Mouse (Mus musculus): ENCODE measurements around the gene Paqr3. TPM values are rescaled to one million over a fixed set of nuclear protein-coding genes. Genes with fewer than 3 reads are reported as not detected.
A peak's percentile ranks its signal among the peaks of the same experiment; 100 is the strongest.

Gene Paqr3
- total RNA-seq, 2 experiments from 2014 or later, result 2.6 to 4.3 TPM

DNA sequence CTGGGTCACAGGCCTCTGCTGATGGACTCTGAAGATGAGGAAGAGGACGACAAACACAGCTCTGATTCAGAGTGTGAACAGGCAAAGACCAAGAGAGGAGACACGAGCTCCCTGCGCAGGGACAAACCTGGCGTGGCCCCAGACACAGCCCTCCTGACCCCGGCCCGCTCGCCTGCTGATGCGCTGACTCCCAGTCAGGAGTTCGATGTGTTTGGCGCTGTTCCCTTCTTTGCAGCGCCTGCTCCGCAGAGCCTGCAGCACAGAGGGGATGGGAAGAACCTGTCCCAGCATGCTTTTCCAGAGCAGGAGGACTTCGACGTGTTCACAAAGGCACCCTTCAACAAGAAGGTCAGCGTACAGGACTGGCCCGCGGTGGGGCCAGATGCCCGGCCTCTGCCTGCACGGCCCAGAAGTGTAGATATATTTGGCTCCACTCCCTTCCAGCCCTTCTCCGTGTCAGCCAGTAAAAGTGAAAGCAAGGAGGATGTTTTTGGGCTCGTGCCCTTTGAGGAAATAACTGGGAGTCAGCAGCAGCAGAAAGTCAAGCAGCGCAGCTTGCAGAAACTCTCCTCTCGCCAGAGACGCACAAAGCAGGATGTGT, 24.3 kb downstream of the Paqr3 start:
- ATAC-seq (replicated peaks; ENCODE audit: low FRiP score, low TSS enrichment, poor library complexity, severe bottlenecking), result no peak

DNA sequence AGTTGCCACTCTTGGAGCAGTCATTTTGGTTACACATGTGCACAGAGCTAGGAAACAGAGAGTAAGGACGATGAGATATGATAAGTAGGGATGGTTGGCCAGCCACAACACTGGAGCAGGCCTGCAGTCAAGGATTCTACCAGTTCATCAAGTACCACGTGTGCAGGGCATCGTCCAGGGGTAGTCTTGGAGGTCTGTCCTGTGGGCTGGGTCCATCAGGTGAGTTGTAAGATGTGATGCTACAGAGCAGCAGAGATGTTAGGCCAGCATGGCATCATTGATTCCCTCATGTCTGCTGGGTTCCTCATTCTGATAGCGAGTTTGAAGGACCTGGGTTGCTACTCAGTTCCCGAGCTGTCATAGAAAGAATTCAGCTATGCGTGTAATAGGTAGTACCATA, 26.3 kb downstream of the Paqr3 start:
- no peak for ATAC-seq (replicated peaks; ENCODE audit: low FRiP score, low TSS enrichment, poor library complexity, severe bottlenecking)

DNA sequence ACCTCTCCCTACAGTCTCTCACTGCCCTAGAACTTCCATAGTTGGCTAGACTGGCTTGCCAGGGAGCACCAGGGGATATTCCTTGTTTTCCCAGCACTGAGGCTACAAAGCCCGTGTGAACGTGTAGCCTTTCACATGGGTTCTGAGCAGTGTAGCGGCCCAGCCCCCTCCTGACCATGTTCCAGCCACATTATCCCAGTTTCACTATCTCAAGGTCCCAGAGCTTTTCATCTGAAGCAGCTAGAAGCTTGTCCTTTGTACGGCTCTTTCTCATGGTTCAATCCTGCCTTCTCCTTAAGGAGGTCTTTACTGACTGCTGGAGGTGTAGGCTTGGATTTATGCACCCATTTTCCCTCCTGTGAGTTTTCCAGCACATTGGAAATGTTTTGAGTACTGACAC, 26.9 kb downstream of the Paqr3 start:
- ATAC-seq (replicated peaks; ENCODE audit: low FRiP score, low TSS enrichment, poor library complexity, severe bottlenecking), result no peak

DNA sequence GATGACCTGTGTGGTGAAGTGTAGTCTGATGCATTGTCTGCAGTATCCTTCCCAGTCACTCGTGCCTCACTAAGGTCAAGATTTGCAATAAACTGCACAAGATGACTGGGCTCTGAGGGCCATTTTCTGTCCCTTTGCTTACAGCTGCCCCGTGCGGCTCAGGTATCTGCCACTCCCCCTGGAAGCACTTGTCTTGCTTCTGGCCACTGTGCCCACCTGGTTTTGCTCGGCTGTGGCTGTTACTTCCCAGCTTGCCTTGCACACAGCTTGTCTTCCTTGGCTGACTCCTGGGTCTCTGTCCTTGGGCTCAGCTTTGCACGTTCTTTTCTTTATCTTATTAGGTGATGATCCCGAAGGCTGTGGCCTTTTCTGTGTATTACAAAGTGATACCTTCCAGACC, 27.7 kb downstream of the Paqr3 start:
- no peak for ATAC-seq (replicated peaks; ENCODE audit: low FRiP score, low TSS enrichment, poor library complexity, severe bottlenecking)

DNA sequence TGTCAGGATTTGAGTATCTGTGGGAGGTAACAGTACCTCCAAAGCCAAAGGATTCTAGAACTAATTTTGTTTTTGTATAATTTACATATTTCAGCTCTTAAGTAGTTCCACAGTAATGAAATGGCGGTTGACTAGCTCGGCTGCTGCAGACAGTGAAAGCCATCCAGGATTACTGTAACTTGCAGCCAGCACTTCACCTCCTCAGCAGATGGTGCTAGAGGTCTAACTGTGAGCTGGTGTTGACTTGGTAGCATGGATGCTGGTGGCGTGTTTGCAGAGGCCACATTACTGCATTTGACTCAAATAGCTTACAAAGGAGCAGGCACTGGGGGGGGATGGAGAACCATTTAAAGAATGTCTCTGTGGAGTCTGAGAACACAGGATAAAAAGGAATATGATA, 29.9 kb downstream of the Paqr3 start:
- ATAC-seq (replicated peaks; ENCODE audit: low FRiP score, low TSS enrichment, poor library complexity, severe bottlenecking), result 0 out of 2 replicates have a peak, but pooled peaks have one; percentile 39

DNA sequence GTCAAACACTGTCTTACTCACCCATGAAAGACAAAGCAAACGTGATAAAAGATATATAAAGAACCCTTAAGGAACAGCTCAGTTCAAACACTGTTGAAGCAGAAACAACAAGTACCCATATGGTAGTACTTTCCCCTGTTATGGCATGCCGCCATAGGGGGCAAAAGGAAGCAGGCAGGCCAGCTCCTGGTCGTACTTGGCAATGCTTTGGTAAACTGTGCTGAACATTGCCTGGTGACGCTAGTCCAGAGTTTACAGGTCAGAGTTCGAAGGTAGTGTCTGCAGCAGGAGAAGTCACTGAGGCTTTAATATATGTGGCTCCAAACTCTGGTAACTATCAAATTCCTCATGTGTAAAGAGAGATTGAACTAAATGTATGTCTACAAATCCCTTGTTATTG, 32.8 kb downstream of the Paqr3 start:
- ATAC-seq (replicated peaks; ENCODE audit: low FRiP score, low TSS enrichment, poor library complexity, severe bottlenecking), result no peak

- ATAC-seq (replicated peaks; ENCODE audit: low FRiP score, low TSS enrichment, poor library complexity, severe bottlenecking), result no peak
These were observed 33.7 kb downstream of the Paqr3 start for GRCm38 (mm10) chr5:97077676-97078075.

DNA sequence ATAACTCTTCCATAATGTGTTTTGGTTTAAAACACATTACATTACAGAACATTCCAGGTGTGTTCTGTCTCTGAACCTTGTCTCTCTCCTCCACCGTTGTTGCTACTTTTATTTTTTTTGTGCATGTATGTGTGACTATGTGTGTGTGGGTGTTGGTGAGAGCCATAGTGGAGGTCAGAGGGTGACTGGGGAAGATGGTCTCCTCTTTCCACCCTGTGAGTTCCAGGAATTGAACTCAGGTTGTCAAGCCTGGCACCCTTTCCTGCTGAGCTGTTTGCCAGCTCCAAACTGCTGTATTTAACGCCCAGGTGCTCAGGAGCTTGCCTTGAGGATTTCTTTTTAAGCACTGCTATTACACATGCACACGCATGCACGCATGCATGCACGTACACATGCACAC, 35.2 kb downstream of the Paqr3 start:
- ATAC-seq (replicated peaks; ENCODE audit: low FRiP score, low TSS enrichment, poor library complexity, severe bottlenecking), result no peak

- no peak for ATAC-seq (replicated peaks; ENCODE audit: low FRiP score, low TSS enrichment, poor library complexity, severe bottlenecking)
These were observed 35.8 kb downstream of the Paqr3 start for GRCm38 (mm10) chr5:97075476-97076151.

GRCm38 (mm10) chr5:97065746-97066145, 45.6 kb downstream of the Paqr3 start:
- no peak for ATAC-seq (replicated peaks; ENCODE audit: low FRiP score, low TSS enrichment, poor library complexity, severe bottlenecking)

GRCm38 (mm10) chr5:97062041-97062440, 49.4 kb downstream of the Paqr3 start:
- ATAC-seq (replicated peaks; ENCODE audit: low FRiP score, low TSS enrichment, poor library complexity, severe bottlenecking), result no peak

- ATAC-seq (replicated peaks; ENCODE audit: low FRiP score, low TSS enrichment, poor library complexity, severe bottlenecking), result no peak
These were observed 50.5 kb downstream of the Paqr3 start for GRCm38 (mm10) chr5:97060864-97061263.

DNA sequence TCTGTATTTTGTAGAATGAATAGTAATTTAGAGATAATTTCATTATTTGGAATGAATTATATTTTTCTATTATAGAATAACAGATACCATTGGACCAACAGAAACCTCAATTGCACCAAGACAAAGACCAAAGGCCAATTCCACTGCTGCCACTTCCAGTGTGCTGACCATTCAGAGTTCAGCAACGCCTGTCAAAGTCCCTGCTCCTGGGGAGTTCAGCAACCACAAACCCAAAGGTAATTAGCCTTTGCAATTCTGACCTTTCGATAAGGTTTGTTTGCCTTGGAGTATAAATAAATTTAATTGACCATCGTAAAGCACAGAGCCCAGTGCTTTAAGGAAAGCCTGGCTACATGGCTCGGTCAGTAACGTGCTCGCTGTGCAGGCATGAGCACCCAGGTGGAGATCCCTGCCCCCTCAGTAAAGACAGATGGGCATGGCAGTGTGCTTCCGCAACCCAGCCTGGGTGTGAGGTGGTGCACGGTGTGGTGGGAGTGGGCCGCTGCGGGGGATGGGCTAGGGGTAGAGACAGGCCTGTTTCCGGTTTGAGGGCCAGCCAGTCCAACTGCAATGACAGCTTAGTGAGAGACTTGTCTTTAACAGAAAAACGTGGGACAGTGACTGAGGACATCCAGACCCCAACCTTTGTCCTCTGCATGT, 54.5 kb downstream of the Paqr3 start:
- no peak for ATAC-seq (replicated peaks; ENCODE audit: low FRiP score, low TSS enrichment, poor library complexity, severe bottlenecking)

DNA sequence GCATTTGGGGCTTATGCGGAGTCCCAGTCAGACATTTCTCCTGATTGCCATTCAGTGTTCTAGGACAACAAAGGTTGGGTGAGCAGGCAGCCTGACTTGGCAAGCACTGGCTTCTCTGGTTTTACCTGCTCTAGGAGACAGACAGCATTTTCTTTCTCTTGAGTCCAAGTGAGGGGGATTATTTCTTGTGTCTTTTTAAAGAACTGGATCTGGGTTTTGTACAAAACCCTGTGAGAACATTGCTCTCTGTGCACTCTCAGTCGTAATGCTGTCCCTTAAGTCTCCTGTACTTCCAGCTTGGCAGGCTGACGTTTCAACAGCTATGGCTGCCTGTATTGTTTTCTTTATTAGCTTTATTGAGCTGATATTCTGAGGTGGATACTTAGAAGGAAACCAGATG, 55.0 kb downstream of the Paqr3 start:
- no peak for ATAC-seq (replicated peaks; ENCODE audit: low FRiP score, low TSS enrichment, poor library complexity, severe bottlenecking)

GRCm38 (mm10) chr5:97055511-97056068, 55.8 kb downstream of the Paqr3 start:
- ATAC-seq (replicated peaks; ENCODE audit: low FRiP score, low TSS enrichment, poor library complexity, severe bottlenecking), result peak; percentile 87

DNA sequence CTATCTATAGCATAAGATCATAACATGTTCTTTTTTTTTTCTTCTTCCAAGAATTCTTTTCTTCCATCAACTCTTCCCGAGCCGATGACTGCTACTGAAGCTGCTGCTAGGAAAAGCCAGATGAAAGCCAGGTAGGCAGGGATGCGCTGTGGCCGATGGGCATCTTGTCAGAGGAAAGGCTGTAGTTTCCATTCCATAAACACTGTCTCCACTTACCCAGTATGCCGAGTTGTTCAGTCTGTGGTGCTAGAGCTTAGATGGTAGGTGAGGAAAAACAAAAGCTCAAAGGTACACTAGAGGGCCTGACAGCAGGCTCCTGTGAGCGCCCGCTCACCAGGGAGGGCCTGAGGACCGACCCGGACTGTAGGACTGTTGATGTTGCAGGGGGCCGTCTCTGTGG, 56.6 kb downstream of the Paqr3 start:
- 0 out of 2 replicates have a peak, but pooled peaks have one; percentile 38 for ATAC-seq (replicated peaks; ENCODE audit: low FRiP score, low TSS enrichment, poor library complexity, severe bottlenecking)

GRCm38 (mm10) chr5:97054166-97054565, 57.2 kb downstream of the Paqr3 start:
- no peak for ATAC-seq (replicated peaks; ENCODE audit: low FRiP score, low TSS enrichment, poor library complexity, severe bottlenecking)

DNA sequence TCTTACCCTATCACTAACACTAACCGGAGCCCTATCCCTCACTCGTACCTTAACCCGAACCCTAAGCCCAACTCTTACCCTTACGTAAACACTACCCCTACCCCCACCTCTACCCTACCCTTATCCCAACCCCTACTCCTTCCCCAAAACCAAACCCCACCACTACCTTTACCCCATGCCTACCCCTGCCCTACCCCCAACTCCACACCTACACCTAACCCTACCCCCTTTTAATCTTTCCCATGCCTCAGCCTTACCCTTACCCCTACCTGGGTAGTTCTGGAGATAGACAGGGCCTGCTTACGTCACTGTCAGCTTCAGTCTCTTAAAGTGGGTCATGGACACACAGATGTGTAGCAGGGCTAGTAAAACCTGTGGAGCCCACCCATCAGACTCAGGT, 62.5 kb downstream of the Paqr3 start:
- ATAC-seq (replicated peaks; ENCODE audit: low FRiP score, low TSS enrichment, poor library complexity, severe bottlenecking), result no peak

- no peak for ATAC-seq (replicated peaks; ENCODE audit: low FRiP score, low TSS enrichment, poor library complexity, severe bottlenecking)
These were observed 64.7 kb downstream of the Paqr3 start for GRCm38 (mm10) chr5:97046680-97047079.

- no peak for ATAC-seq (replicated peaks; ENCODE audit: low FRiP score, low TSS enrichment, poor library complexity, severe bottlenecking)
These were observed 66.1 kb downstream of the Paqr3 start for GRCm38 (mm10) chr5:97045260-97045659.

Data from megakaryocyte-erythroid progenitor cell, adult 5-6 weeks (primary cell).